Mouse (Mus musculus) kidney, adult 2 months (tissue): ENCODE measurements around the gene Vps51. TPM values are rescaled to one million over a fixed set of nuclear protein-coding genes. Genes with fewer than 3 reads are reported as not detected.

Experiments used
- DNase-seq: peaks from one replicate; pipeline ENCODE4 v3.0.0; 2021
- H3K27ac ChIP-seq: fragments of 200-500 bp; 2 replicates; pipeline ENCODE4 v1.5.1; 2012; ENCODE audit warnings: low read depth, low read length, control low read depth, inconsistent platforms; ENCODE audit not compliant: insufficient read depth
- H3K27me3 ChIP-seq: fragments of 200-500 bp; replicated peaks from 2 replicates; pipeline ENCODE4 v1.6.1; 2012; ENCODE audit warnings: mild to moderate bottlenecking, moderate library complexity, low read length, inconsistent platforms; ENCODE audit not compliant: control insufficient read depth, insufficient read depth
- H3K36me3 ChIP-seq: fragments of 200-500 bp; 2 replicates; pipeline ENCODE4 v1.6.1; 2012; ENCODE audit warnings: mild to moderate bottlenecking, moderate library complexity, low read length, inconsistent platforms; ENCODE audit not compliant: control insufficient read depth, insufficient read depth
- H3K4me1 ChIP-seq: fragments of 200-500 bp; 2 replicates; pipeline ENCODE4 v1.6.1; 2011; ENCODE audit warnings: low read length; ENCODE audit not compliant: control insufficient read depth, insufficient read depth
- H3K4me3 ChIP-seq: fragments of 200-500 bp; 2 replicates; pipeline ENCODE4 v1.5.1; 2011; ENCODE audit warnings: mild to moderate bottlenecking, low read depth, low read length, control low read depth; ENCODE audit not compliant: insufficient read depth
- CTCF ChIP-seq: fragments of 200-500 bp; conservative IDR thresholded peaks from 2 replicates; pipeline ENCODE4 v1.5.1; 2011; ENCODE audit warnings: low read depth, mild to moderate bottlenecking, control low read depth, low read length, moderate library complexity, mixed read lengths; ENCODE audit not compliant: insufficient read depth, insufficient read length
- POLR2A ChIP-seq: fragments of 200-500 bp; IDR thresholded peaks from one replicate; pipeline ENCODE4 v1.6.1; 2011; ENCODE audit warnings: low read depth, low read length, control low read depth
- WGBS: fragments of 180-500 bp; shearing (Covaris S2); methylation state at CpG from one replicate; pipeline ENCODE4 v1.1.7; 2018; 5-methylcytosine and 5-hydroxymethylcytosine counted together
- polyA plus RNA-seq: library from polyadenylated mRNA; depleted of rRNA; stranded (reverse); fragments of >200 nt; gene quantifications from 2 replicates; pipeline ENCODE4 v1.2.3, GENCODE M21; 2012; rRNA removed

The Vps51 gene
- polyA plus RNA-seq, 1 experiment, result 65.0 TPM

GRCm38 (mm10) chr19:6020276-6020675 lies 56.8 kb downstream of the Vps51 start:
- Histone ChIP-seq H3K27me3 (no peaks in the 10 kb centered on the region), H3K4me1 (no peaks in the 10 kb centered on the region), H3K4me3 (no peak overlapping the region), H3K27ac (no peak overlapping the region), H3K36me3 (no peaks in the 10 kb centered on the region)
- 66% methylated on average over 3 of the region's 3 CpGs for WGBS
- no peak for TF ChIP-seq CTCF
- no peak for TF ChIP-seq POLR2A
- DNase-seq, result no peak

- peak; percentile 93 for DNase-seq
- Histone ChIP-seq H3K27ac (no peak overlapping the region), H3K4me3 (no peak overlapping the region), H3K36me3 (no peaks in the 10 kb centered on the region), H3K4me1 (peaks cover 5% of the 10 kb centered on the region; the same call in 1 of the 2 replicates), H3K27me3 (no peaks in the 10 kb centered on the region)
- 26% methylated on average over 15 of the region's 15 CpGs for WGBS
- TF ChIP-seq CTCF (peak; percentile 97; the same call in 1 of the 2 replicates), POLR2A (no peak)
Observed at GRCm38 (mm10) chr19:6018142-6019089, 58.6 kb downstream of the Vps51 start.

Other genes starting within 250 kb of the Vps51 start
- 18.5 and 23.1 TPM in 2 replicates for gene Frmd8, start 202.0 kb downstream of the Vps51 start, polyA plus RNA-seq
- gene Slc25a45, start 199.4 kb downstream of the Vps51 start, polyA plus RNA-seq, result 52.7 and 63.4 TPM in 2 replicates
- 0.52 and 0.73 TPM in 2 replicates for gene Tigd3, start 183.1 kb downstream of the Vps51 start, polyA plus RNA-seq
- 71.5 and 79.7 TPM in 2 replicates for gene Dpf2, start 164.2 kb downstream of the Vps51 start, polyA plus RNA-seq
- 12.0 and 12.2 TPM in 2 replicates for gene Cdc42ep2, start 152.4 kb downstream of the Vps51 start, polyA plus RNA-seq
- gene Pola2, start 113.0 kb downstream of the Vps51 start, polyA plus RNA-seq, result 24.9 and 26.2 TPM in 2 replicates
- gene Slc22a20, start 91.1 kb downstream of the Vps51 start, polyA plus RNA-seq, result not detected in 2 replicates
- 36.0 and 38.0 TPM in 2 replicates for gene Capn1, start 61.3 kb downstream of the Vps51 start, polyA plus RNA-seq
- gene Syvn1, start 30.7 kb downstream of the Vps51 start, polyA plus RNA-seq, result 31.5 and 32.8 TPM in 2 replicates
- 32.0 and 37.3 TPM in 2 replicates for gene Mrpl49, start 19.4 kb downstream of the Vps51 start, polyA plus RNA-seq
- 882 and 1,017 TPM in 2 replicates for gene Fau, start 19.4 kb downstream of the Vps51 start, polyA plus RNA-seq
- gene Znhit2, start 16.0 kb downstream of the Vps51 start, polyA plus RNA-seq, result 42.3 and 57.7 TPM in 2 replicates
- gene Tm7sf2, start 8.9 kb downstream of the Vps51 start, polyA plus RNA-seq, result 31.2 and 38.4 TPM in 2 replicates
- 0.58 TPM in 1 of 2 replicates, not detected in the other for gene Tmem262, start 2.8 kb upstream of the Vps51 start, polyA plus RNA-seq
- gene Gm28374, start 5.0 kb upstream of the Vps51 start, polyA plus RNA-seq, result not detected in 2 replicates
- gene Zfpl1, start 7.7 kb upstream of the Vps51 start, polyA plus RNA-seq, result 70.2 and 77.1 TPM in 2 replicates
- gene Cdca5, start 7.8 kb upstream of the Vps51 start, polyA plus RNA-seq, result 0.37 and 0.67 TPM in 2 replicates
- gene AC131692.1, start 17.2 kb upstream of the Vps51 start, polyA plus RNA-seq, result not detected in 2 replicates
- 2.0 and 2.1 TPM in 2 replicates for gene Naaladl1, start 28.6 kb upstream of the Vps51 start, polyA plus RNA-seq
- gene Sac3d1, start 41.4 kb upstream of the Vps51 start, polyA plus RNA-seq, result 23.8 and 30.3 TPM in 2 replicates
- 28.7 and 35.0 TPM in 2 replicates for gene Snx15, start 51.1 kb upstream of the Vps51 start, polyA plus RNA-seq
- gene Batf2, start 63.8 kb upstream of the Vps51 start, polyA plus RNA-seq, result 4.8 and 5.5 TPM in 2 replicates
- gene Arl2, start 64.3 kb upstream of the Vps51 start, polyA plus RNA-seq, result 144 and 157 TPM in 2 replicates
- 0.16 and 0.28 TPM in 2 replicates for gene Majin, start 107.2 kb upstream of the Vps51 start, polyA plus RNA-seq
- gene Gpha2, start 149.1 kb upstream of the Vps51 start, polyA plus RNA-seq, result 0.16 and 0.65 TPM in 2 replicates
- gene Ppp2r5b, start 158.6 kb upstream of the Vps51 start, polyA plus RNA-seq, result 32.1 and 36.5 TPM in 2 replicates
- gene Atg2a, start 164.4 kb upstream of the Vps51 start, polyA plus RNA-seq, result 27.4 and 33.2 TPM in 2 replicates
- 224 and 317 TPM in 2 replicates for gene Ehd1, start 199.5 kb upstream of the Vps51 start, polyA plus RNA-seq
- 26.6 and 31.1 TPM in 2 replicates for gene Cdc42bpg, start 229.2 kb upstream of the Vps51 start, polyA plus RNA-seq